ENCODE assay signal across 19 mouse cellular contexts in the genomic region with DNA sequence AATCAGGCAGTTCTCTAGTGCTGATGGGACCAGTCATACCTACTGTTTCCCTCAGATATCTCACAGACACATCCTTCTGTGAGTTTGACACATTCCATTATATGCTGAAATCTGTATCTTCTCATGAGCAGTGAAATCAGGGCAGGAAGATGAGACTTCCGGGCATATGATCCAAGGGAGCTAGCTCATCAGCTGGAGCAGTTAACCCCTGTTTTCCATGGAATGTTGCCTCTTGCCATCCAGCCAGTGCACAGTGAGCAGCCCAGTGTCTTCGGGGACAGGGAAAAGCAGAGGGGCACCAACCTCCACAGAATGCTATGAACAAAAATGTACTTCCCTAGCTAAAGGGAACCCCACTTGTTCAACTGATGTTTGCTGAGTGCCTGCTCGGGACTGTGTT.
A peak's percentile ranks its signal among the peaks of the same experiment; 100 is the strongest.
DNase-seq lines count a peak whose midpoint lies in the region; ATAC-seq and TF ChIP-seq lines count a peak whose summit lies in the region.
"Had no signal": no experiment of that assay in that cellular context is flagged by ENCODE, and none has a peak within 500 bp of the region (broad histone marks: within the 10 kb centered on the region; RNA-seq: fewer than 3 reads in every experiment).

No protein-coding gene starts in this region.

- H3K79me2 ChIP-seq in liver, adult 2 months (ENCODE audit: control insufficient read depth, insufficient read depth, low read length), result no peaks in the 10 kb centered on the region; the same call in 1 of the 2 replicates

- ATAC-seq in heart, embryonic 13.5 days (ENCODE audit: extremely low read depth, insufficient number of reproducible peaks, low FRiP score, low TSS enrichment), result no peak; the same call in 1 of the 2 replicates
- no peak for ATAC-seq in heart, embryonic 11.5 days (replicated peaks; ENCODE audit: insufficient number of reproducible peaks, low FRiP score, low TSS enrichment)
- ATAC-seq: CD4-positive, CD25-positive, alpha-beta regulatory T cell, adult 4 months; forebrain, embryonic 13.5 days; forebrain, postnatal 0 days; hindbrain, postnatal 0 days had no signal

- H3K36me3 ChIP-seq in heart, embryonic 13.5 days, result no peaks in the 10 kb centered on the region
- no peaks in the 10 kb centered on the region for H3K36me3 ChIP-seq in heart, embryonic 11.5 days (ENCODE audit: control insufficient read depth, insufficient read depth, low read length)
- H3K36me3 ChIP-seq in liver, adult 2 months (ENCODE audit: control insufficient read depth, insufficient read depth, low read length), result no peaks in the 10 kb centered on the region
- H3K36me3 ChIP-seq: embryonic facial prominence, embryonic 10.5 days; G1E; hindbrain, embryonic 13.5 days had no signal

- no peak overlapping the region for H3K4me2 ChIP-seq in heart, embryonic 13.5 days
- H3K4me2 ChIP-seq in heart, embryonic 11.5 days, result no peak overlapping the region
- H3K4me2 ChIP-seq: forebrain, embryonic 13.5 days; hindbrain, embryonic 13.5 days had no signal

- peaks cover 49% of the 10 kb centered on the region for H3K4me1 ChIP-seq in heart, embryonic 13.5 days
- H3K4me1 ChIP-seq in heart, embryonic 11.5 days (ENCODE audit: control insufficient read depth, insufficient read depth, low read length), result peaks cover 10% of the 10 kb centered on the region
- no peaks in the 10 kb centered on the region for H3K4me1 ChIP-seq in liver, adult 2 months (ENCODE audit: control insufficient read depth, insufficient read depth, low read length)
- H3K4me1 ChIP-seq: hindbrain, embryonic 13.5 days had no signal

- H3K27ac ChIP-seq in heart, embryonic 13.5 days (replicated peaks), result 0 out of 2 replicates have a peak overlapping the region, but pooled peaks have one; percentile 10
- no peak overlapping the region for H3K27ac ChIP-seq in heart, embryonic 11.5 days (ENCODE audit: low read depth, low read length)
- 0 out of 2 replicates have a peak overlapping the region, but pooled peaks have one; percentile 6 for H3K27ac ChIP-seq in liver, adult 2 months (replicated peaks; ENCODE audit: insufficient read depth, low read depth, low read length)
- H3K27ac ChIP-seq: embryonic facial prominence, embryonic 10.5 days; forebrain, embryonic 13.5 days; hindbrain, embryonic 13.5 days; hindbrain, postnatal 0 days had no signal

- H3K9ac ChIP-seq in heart, embryonic 13.5 days, result no peak overlapping the region
- no peak overlapping the region for H3K9ac ChIP-seq in heart, embryonic 11.5 days (ENCODE audit: low read depth, low read length)
- no peak overlapping the region; the same call in 1 of the 2 replicates for H3K9ac ChIP-seq in liver, adult 2 months (ENCODE audit: low read depth, low read length)
- H3K9ac ChIP-seq: forebrain, embryonic 13.5 days; forebrain, postnatal 0 days; hindbrain, embryonic 13.5 days had no signal

- no peak overlapping the region for H3K4me3 ChIP-seq in heart, embryonic 13.5 days
- H3K4me3 ChIP-seq in heart, embryonic 11.5 days (ENCODE audit: low read depth, low read length), result no peak overlapping the region
- no peak overlapping the region for H3K4me3 ChIP-seq in liver, adult 2 months (ENCODE audit: insufficient read depth, low read depth, low read length)
- H3K4me3 ChIP-seq: embryonic facial prominence, embryonic 10.5 days; forebrain, embryonic 13.5 days; hindbrain, embryonic 13.5 days had no signal

- WGBS in heart, embryonic 13.5 days, result 47% methylated on average over 3 of the region's 3 CpGs
- WGBS in heart, embryonic 11.5 days (ENCODE audit: insufficient replicate concordance), result 66% methylated on average over 3 of the region's 3 CpGs
- 60% methylated on average over 3 of the region's 3 CpGs for WGBS in liver, adult 2 months

- H3K9me3 ChIP-seq in heart, embryonic 13.5 days, result no peaks in the 10 kb centered on the region
- H3K9me3 ChIP-seq in heart, embryonic 11.5 days (replicated peaks; ENCODE audit: control insufficient read depth, low read length), result no peaks in the 10 kb centered on the region
- H3K9me3 ChIP-seq: embryonic facial prominence, embryonic 10.5 days; forebrain, embryonic 13.5 days; G1E; hindbrain, embryonic 13.5 days had no signal

- H3K27me3 ChIP-seq in heart, embryonic 13.5 days (replicated peaks), result no peaks in the 10 kb centered on the region
- H3K27me3 ChIP-seq in heart, embryonic 11.5 days (ENCODE audit: control insufficient read depth, insufficient read depth, low read length), result no peaks in the 10 kb centered on the region
- no peaks in the 10 kb centered on the region for H3K27me3 ChIP-seq in liver, adult 2 months (ENCODE audit: control insufficient read depth, insufficient read depth, low read length)
- H3K27me3 ChIP-seq: forebrain, embryonic 13.5 days; hindbrain, embryonic 13.5 days had no signal

- peak; percentile 4 for DNase-seq in liver, adult 2 months (ENCODE audit: extremely low read depth, low read depth, low spot score)
- no peak for DNase-seq in liver
- DNase-seq in urinary bladder, adult 2 months (ENCODE audit: low spot score), result peak; percentile 9
- no peak for DNase-seq in urinary bladder, postnatal 25 days (ENCODE audit: low spot score)
- no peak for DNase-seq in testis, postnatal 14 days (ENCODE audit: low spot score)
- DNase-seq: adrenal gland, adult 8-10 months; adrenal gland, postnatal 36 days; B cell, adult 2 months; cerebellum, postnatal 10 days; forebrain, postnatal 0 days; gastrocnemius, postnatal 14 days had no signal

- no peak for TF ChIP-seq CTCF in liver, adult 2 months (IDR thresholded peaks at IDR 0.05; ENCODE audit: low read depth, low read length)

- TF ChIP-seq POLR2A in liver, adult 2 months (IDR thresholded peaks at IDR 0.05; ENCODE audit: extremely low read depth, insufficient read depth, low read length), result no peak

Comparison
In these comparisons a context has a peak if more than half of its experiments do, and no peak if none do; other contexts are left out.
1. DNase-seq: peak in liver, adult 2 months (single experiment) and urinary bladder, adult 2 months (single experiment); none in liver (single experiment), urinary bladder, postnatal 25 days (single experiment) and testis, postnatal 14 days (single experiment).